Mouse (Mus musculus) liver, embryonic 14.5 days (tissue): ENCODE results near the gene Map2k1.

ENCODE experiments used
- CTCF ChIP-seq: IDR thresholded peaks from 2 replicates; pipeline ENCODE4 v1.5.1; 2016; ENCODE audit warnings: antibody characterized with exemption, low read depth, control low read depth
- EP300 ChIP-seq: IDR thresholded peaks from 2 replicates; pipeline ENCODE4 v1.6.1; 2016; ENCODE audit warnings: antibody characterized with exemption, low read depth

GRCm38 (mm10) chr9:64267231-64267630, 13.8 kb upstream of the Map2k1 start:
- TF ChIP-seq CTCF (no peak), EP300 (no peak)
